Mouse (Mus musculus) CD8-positive naive resting alpha-beta T cell, adult 57 days (primary cell): ENCODE results near the gene Gm21994. TPM values are rescaled to one million over a fixed set of nuclear protein-coding genes. Genes with fewer than 3 reads are reported as not detected.

Experiments used
- total RNA-seq: library from RNA; stranded (reverse); gene quantifications from one replicate; pipeline ENCODE4 v1.2.4, GENCODE M21; 2023

Gm21994 gene
- 10.4 TPM for total RNA-seq

DNA sequence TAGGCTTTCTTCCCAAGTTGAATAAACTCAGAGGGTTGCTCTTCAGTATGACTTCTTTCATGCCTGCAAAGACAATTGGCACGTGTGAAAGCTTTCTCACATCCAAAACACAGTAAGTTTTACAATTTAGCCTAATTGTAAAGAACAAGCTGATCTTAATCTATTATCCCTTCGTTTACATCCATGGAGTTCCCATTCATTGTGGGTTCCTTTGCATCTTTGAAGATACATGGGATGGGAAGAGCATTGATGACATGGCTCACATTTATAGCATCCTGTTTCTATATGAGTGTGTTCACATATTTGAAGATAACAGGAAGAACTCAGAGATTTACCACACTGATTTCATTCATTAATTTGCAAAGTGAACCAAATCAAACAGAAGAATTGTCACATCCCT lies at the start of gene Gm21994:
Gene Gm21994 (minus strand): TSS at position 101 of the 400 bp plus-strand sequence.

DNA sequence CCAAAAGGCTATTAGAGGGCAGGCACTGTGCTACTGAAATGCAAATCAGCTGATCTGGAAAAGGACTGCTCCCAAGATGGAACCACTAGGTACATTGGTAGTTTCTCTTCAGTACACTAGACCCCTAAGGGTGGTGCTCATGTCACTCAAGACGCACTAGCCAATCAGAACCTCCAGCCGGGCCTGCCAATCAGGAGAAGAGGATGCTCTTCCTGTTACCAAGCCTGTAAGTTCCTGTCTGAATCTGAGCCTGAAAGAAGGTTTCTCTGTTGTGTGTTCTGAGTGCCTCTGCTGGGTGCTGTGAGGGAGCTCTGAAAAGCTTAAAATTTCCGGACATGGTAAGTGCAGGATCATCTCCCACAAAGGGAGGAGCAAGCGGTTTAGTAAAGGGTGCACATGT lies 1.9 kb upstream of the Gm21994 start, which contains the start of gene Gm14124:
Gene Gm14124 (plus strand): TSS at position 227 of the 400 bp plus-strand sequence.

DNA sequence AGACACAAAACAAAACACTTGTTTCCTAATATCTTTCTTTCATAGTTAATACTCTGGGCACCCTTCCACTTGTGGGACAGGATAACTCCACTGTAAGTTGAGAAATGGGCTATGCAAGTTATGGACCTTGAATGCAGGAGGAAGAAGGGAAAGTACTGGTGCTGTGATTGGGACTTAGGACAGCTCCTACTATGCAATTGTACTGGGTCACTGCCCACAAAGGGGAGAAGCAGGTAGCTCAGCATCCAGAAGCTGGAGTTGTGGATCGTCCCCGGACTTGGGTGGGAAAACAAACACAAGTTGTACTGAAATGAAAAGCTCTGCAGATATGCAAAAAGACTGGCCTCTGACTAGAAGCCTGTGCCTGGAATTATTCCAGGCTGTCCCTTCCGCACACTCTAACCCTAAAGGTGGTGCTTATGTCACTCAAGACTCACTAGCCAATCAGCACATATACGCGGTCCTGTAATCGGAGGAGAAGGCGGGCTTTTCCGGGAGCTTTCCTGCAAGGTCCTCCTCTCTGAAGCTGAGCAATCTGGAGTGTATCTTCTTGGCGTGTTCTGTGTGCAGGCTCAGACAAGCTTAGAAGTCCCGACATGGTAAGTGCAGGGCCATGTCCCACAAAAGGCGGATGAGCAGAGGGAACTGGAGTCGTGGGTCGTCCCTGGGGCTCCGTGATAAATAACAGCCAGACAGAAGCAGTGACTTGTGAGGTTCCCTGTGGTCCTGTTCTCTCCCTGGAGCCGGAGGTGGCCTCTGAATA lies 37.6 kb downstream of the Gm21994 start, which contains the start of gene Zfp937:
Gene Zfp937 (plus strand): TSS at position 474 of the 763 bp plus-strand sequence.

Other genes with a start within 250 kb of the Gm21994 start
- gene Zfp120, start 118.9 kb downstream of the Gm21994 start, total RNA-seq: 8.6 TPM
- not detected for gene Gm10770, start 75.9 kb downstream of the Gm21994 start, total RNA-seq
- 0.70 TPM for gene Gm14139, start 73.8 kb downstream of the Gm21994 start, total RNA-seq
- 4.7 TPM for gene Zfp937, start 37.5 kb downstream of the Gm21994 start, total RNA-seq
- gene Gm14124, start 1.9 kb upstream of the Gm21994 start, total RNA-seq: not detected
- 8.7 TPM for gene Gm10130, start 68.1 kb upstream of the Gm21994 start, total RNA-seq
- 4.2 TPM for gene 3300002I08Rik, start 107.2 kb upstream of the Gm21994 start, total RNA-seq
- gene Zfp442, start 195.9 kb upstream of the Gm21994 start, total RNA-seq: 2.4 TPM
- gene Zfp345, start 229.5 kb upstream of the Gm21994 start, total RNA-seq: 0.46 TPM